Mouse (Mus musculus) heart, embryonic 10.5 days (tissue): ENCODE measurements at regions not wholly inside any gene's neighbourhood (a gene's known extent, or its start where the extent isn't known, plus 50 kb on each side); places are given as distances from the start of the nearest gene placed in this dataset.

Experiments used
- DNase-seq: peaks from one replicate; pipeline ENCODE4 v3.0.0-alpha.2; 2017; ENCODE audit warnings: low spot score
- H3K27ac ChIP-seq: fragments of 300-500 bp; sonication (generic); 2 replicates; pipeline ENCODE4 v1.5.1; 2016; ENCODE audit warnings: mild to moderate bottlenecking
- H3K27me3 ChIP-seq: fragments of 300-500 bp; sonication (generic); 2 replicates; pipeline ENCODE4 v1.6.1; 2016; ENCODE audit warnings: mild to moderate bottlenecking; ENCODE audit not compliant: poor library complexity, insufficient read depth, severe bottlenecking
- H3K36me3 ChIP-seq: fragments of 300-500 bp; sonication (generic); 2 replicates; pipeline ENCODE4 v1.6.1; 2016; ENCODE audit warnings: mild to moderate bottlenecking, moderate library complexity
- H3K4me1 ChIP-seq: fragments of 300-500 bp; sonication (generic); 2 replicates; pipeline ENCODE4 v1.6.1; 2016; ENCODE audit warnings: mild to moderate bottlenecking
- H3K4me3 ChIP-seq: fragments of 300-500 bp; sonication (generic); 2 replicates; pipeline ENCODE4 v1.5.1; 2016; ENCODE audit warnings: mild to moderate bottlenecking, moderate library complexity
- H3K9me3 ChIP-seq: fragments of 300-500 bp; sonication (generic); 2 replicates; pipeline ENCODE4 v1.6.1; 2016; ENCODE audit warnings: mild to moderate bottlenecking, moderate library complexity
- WGBS: fragments of 180-500 bp; shearing (Covaris S2); methylation state at CpG from one replicate; pipeline ENCODE4 v1.1.7; 2016; 5-methylcytosine and 5-hydroxymethylcytosine counted together

- no peak for DNase-seq
- Histone ChIP-seq H3K27me3 (no peaks in the 10 kb centered on the region), H3K4me3 (no peak overlapping the region), H3K36me3 (no peaks in the 10 kb centered on the region), H3K4me1 (no peaks in the 10 kb centered on the region), H3K9me3 (no peaks in the 10 kb centered on the region), H3K27ac (no peak overlapping the region)
- 81% methylated on average over 5 of the region's 5 CpGs for WGBS
These were observed 127.8 kb upstream of the Peli2 start for GRCm38 (mm10) chr14:47992851-47993250.

DNA sequence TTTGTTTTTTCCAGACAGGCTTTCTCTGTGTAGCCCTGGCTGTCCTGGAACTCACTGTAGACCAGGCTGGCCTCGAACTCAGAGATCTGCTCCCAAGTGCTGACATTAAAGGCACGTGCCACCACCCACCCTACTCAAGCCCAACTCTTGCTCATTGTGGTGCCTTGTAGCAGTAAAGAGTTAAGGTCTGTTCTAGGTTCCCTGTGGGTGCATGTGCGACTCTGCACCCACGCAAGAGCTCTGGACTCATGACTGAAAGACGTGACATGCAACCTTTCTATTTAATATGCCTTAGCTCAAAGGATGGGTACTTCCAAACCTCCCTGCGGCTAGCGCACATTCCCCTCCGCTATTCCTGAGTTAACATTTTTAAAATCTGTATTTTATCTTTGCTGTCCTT is 121.7 kb upstream of the Peli2 start:
- H3K27me3 ChIP-seq = no peaks in the 10 kb centered on the region
- no peak for DNase-seq
- no peaks in the 10 kb centered on the region for H3K36me3 ChIP-seq
- no peaks in the 10 kb centered on the region for H3K9me3 ChIP-seq
- H3K4me3 ChIP-seq = no peak overlapping the region
- WGBS = 89% methylated on average over 8 of the region's 8 CpGs
- H3K4me1 ChIP-seq = no peaks in the 10 kb centered on the region
- no peak overlapping the region for H3K27ac ChIP-seq

- 77% methylated on average over 6 of the region's 6 CpGs for WGBS
- no peak overlapping the region for H3K27ac ChIP-seq
- H3K36me3 ChIP-seq = no peaks in the 10 kb centered on the region
- H3K4me1 ChIP-seq = no peaks in the 10 kb centered on the region
- H3K27me3 ChIP-seq = no peaks in the 10 kb centered on the region
- no peaks in the 10 kb centered on the region for H3K9me3 ChIP-seq
- no peak overlapping the region for H3K4me3 ChIP-seq
- no peak for DNase-seq
These were observed 115.3 kb upstream of the Peli2 start for GRCm38 (mm10) chr14:48005092-48005928.

- H3K36me3 ChIP-seq = no peaks in the 10 kb centered on the region
- H3K9me3 ChIP-seq = no peaks in the 10 kb centered on the region
- H3K4me3 ChIP-seq = no peak overlapping the region
- H3K4me1 ChIP-seq = no peaks in the 10 kb centered on the region
- no peak for DNase-seq
- H3K27me3 ChIP-seq = no peaks in the 10 kb centered on the region
- 88% methylated on average over 1 of the region's 1 CpGs for WGBS
- no peak overlapping the region for H3K27ac ChIP-seq
These were observed 114.7 kb upstream of the Peli2 start for GRCm38 (mm10) chr14:48005929-48006309.

DNA sequence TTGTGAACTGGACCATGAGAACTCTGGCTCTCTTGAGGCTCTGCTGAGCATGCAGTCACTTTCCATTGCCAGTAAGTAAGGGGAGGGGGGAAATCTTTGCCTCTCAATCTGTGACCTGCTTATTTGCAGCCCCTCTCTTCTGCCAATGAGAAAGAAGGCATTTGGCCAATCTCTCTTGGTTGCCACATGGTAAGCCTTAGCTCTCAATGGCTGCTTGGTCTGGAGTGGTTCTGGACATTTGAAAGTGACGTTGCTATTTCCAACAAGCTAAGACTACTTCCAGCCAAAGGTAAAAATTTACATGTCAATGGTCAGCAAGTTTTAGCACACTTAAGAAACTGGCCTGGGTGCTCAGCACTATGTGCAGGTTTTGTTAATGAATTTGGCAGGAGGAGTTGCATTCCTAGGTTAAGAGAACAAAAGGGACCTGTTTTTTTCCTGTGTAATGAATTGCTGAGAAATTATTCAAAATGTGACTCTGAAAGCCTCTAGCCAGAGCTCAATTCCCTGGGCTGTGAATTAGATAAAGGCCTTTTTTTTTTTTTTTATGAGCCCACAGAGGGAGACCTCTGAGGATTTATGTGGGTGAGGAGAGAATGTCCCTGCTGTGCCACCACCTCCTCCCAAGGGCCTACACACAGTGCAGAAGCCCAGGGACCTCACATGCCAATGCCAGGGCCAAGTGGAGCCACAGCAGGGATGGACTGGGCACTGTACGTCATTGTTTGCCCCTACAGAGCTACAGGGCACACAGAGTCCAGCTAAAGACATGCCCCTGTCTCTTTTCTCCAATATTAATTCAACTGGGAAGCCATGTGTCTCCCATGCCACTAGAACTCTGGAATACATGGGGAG is 108.0 kb upstream of the Peli2 start:
- WGBS = 73% methylated on average over 2 of the region's 2 CpGs
- H3K4me3 ChIP-seq = no peak overlapping the region
- no peak overlapping the region for H3K27ac ChIP-seq
- H3K4me1 ChIP-seq = no peaks in the 10 kb centered on the region
- H3K36me3 ChIP-seq = no peaks in the 10 kb centered on the region
- no peak for DNase-seq
- no peaks in the 10 kb centered on the region for H3K27me3 ChIP-seq
- peaks cover 3% of the 10 kb centered on the region; the same call in 1 of the 2 replicates for H3K9me3 ChIP-seq

- Histone ChIP-seq H3K4me1 (no peaks in the 10 kb centered on the region), H3K36me3 (no peaks in the 10 kb centered on the region), H3K4me3 (no peak overlapping the region), H3K9me3 (peaks cover 3% of the 10 kb centered on the region; the same call in 1 of the 2 replicates), H3K27me3 (no peaks in the 10 kb centered on the region), H3K27ac (no peak overlapping the region)
- no peak for DNase-seq
- 64% methylated on average over 1 of the region's 1 CpGs for WGBS
These were observed 107.2 kb upstream of the Peli2 start for GRCm38 (mm10) chr14:48013431-48013830.

GRCm38 (mm10) chr14:48014776-48015175 is 105.8 kb upstream of the Peli2 start:
- WGBS = 86% methylated on average over 2 of the region's 2 CpGs
- H3K27ac ChIP-seq = no peak overlapping the region
- no peaks in the 10 kb centered on the region for H3K4me1 ChIP-seq
- peaks cover 3% of the 10 kb centered on the region; the same call in 1 of the 2 replicates for H3K9me3 ChIP-seq
- DNase-seq = no peak
- H3K36me3 ChIP-seq = no peaks in the 10 kb centered on the region
- no peak overlapping the region for H3K4me3 ChIP-seq
- no peaks in the 10 kb centered on the region for H3K27me3 ChIP-seq

- H3K27ac ChIP-seq = no peak overlapping the region
- H3K27me3 ChIP-seq = no peaks in the 10 kb centered on the region
- H3K9me3 ChIP-seq = no peaks in the 10 kb centered on the region
- 71% methylated on average over 6 of the region's 6 CpGs for WGBS
- no peak for DNase-seq
- H3K4me3 ChIP-seq = no peak overlapping the region
- H3K4me1 ChIP-seq = no peaks in the 10 kb centered on the region
- H3K36me3 ChIP-seq = no peaks in the 10 kb centered on the region
These were observed 102.7 kb upstream of the Peli2 start for GRCm38 (mm10) chr14:48017971-48018370.

DNA sequence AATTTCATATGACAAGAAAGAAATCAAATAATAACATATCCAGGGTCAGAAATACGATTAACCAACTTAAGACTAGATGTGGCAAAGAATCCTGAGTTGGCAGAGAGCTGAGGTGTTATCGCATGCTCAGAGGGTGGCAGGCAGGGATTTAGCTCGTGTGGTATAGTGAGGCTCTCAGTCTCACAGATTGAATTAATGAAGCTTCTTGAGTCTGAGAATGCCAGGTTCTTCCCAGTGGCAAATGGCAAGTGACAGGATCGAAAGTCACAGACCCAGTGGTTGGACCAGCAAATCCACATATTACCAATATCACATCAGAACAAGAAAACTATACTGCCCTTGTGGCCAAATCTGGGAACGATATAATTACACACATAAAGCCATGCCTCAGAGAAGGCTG is 101.3 kb upstream of the Peli2 start:
- Histone ChIP-seq H3K27me3 (no peaks in the 10 kb centered on the region), H3K27ac (no peak overlapping the region), H3K4me1 (no peaks in the 10 kb centered on the region), H3K36me3 (no peaks in the 10 kb centered on the region), H3K4me3 (no peak overlapping the region), H3K9me3 (no peaks in the 10 kb centered on the region)
- 74% methylated on average over 5 of the region's 5 CpGs for WGBS
- no peak for DNase-seq

GRCm38 (mm10) chr14:48022271-48022670 is 98.4 kb upstream of the Peli2 start:
- no peaks in the 10 kb centered on the region for H3K27me3 ChIP-seq
- H3K4me1 ChIP-seq = no peaks in the 10 kb centered on the region
- DNase-seq = no peak
- H3K9me3 ChIP-seq = no peaks in the 10 kb centered on the region
- H3K27ac ChIP-seq = no peak overlapping the region
- H3K4me3 ChIP-seq = no peak overlapping the region
- H3K36me3 ChIP-seq = no peaks in the 10 kb centered on the region
- 78% methylated on average over 4 of the region's 4 CpGs for WGBS

DNA sequence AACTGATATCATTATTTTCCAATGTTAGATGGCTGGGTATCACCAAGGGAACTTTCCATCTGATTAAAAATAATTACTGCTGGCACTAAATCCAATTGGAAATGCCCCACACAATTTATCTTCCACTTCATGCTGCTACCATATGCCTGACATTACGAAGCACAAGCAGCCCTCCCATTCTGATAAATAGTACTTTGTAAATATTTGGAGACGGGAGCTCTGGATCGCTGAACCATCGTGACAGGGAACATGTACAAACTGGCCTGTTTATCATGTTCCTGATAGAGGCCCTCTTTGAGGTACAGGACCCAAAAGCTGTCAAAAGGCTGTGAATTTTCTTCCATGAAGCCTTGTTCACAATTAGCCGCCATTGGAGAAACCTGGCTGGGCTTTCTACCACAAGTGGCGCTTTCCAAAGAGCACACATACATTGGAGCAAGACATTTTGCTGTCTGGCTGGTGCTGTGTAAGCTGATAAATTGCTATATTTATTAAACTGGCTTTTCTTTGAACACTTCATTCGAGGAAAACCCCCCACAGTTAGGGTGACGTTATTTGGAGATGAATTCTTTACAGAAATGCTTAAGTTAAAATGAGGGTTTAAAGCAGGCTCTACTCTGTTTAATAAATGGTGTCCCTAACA is 96.5 kb upstream of the Peli2 start:
- H3K27ac ChIP-seq = no peak overlapping the region
- no peaks in the 10 kb centered on the region for H3K4me1 ChIP-seq
- no peaks in the 10 kb centered on the region for H3K9me3 ChIP-seq
- H3K27me3 ChIP-seq = no peaks in the 10 kb centered on the region
- no peaks in the 10 kb centered on the region for H3K36me3 ChIP-seq
- no peak for DNase-seq
- H3K4me3 ChIP-seq = no peak overlapping the region
- WGBS = 77% methylated on average over 8 of the region's 8 CpGs

DNA sequence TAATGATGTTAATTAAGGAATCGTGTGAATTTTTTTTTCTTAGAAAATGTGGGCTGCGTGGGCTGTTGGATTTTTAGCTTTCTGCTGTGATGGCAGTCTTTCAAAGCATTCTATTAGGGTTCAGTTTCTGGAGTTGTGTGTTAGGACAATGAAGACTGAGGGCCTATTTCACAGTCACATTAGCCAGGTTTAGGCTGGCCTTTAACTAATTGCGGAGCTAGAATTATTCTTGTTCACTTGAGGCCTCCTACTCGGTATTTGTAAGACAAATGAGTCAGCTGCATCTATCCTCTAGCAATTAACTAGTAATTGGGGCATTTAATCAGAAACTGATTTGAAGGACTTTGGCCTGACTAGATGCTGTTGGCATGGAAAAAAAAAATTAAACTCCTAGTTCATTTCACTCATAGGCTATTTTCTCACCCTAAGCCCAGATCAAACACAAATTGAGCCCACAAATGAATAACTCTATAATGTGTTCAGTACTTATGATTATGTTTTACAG is 81.3 kb upstream of the Peli2 start:
- Histone ChIP-seq H3K27me3 (no peaks in the 10 kb centered on the region), H3K9me3 (no peaks in the 10 kb centered on the region), H3K4me3 (no peak overlapping the region), H3K27ac (no peak overlapping the region), H3K36me3 (no peaks in the 10 kb centered on the region), H3K4me1 (no peaks in the 10 kb centered on the region)
- WGBS = 83% methylated on average over 4 of the region's 4 CpGs
- no peak for DNase-seq

- 85% methylated on average over 9 of the region's 9 CpGs for WGBS
- H3K4me1 ChIP-seq = no peaks in the 10 kb centered on the region
- H3K36me3 ChIP-seq = no peaks in the 10 kb centered on the region
- no peak overlapping the region for H3K4me3 ChIP-seq
- no peaks in the 10 kb centered on the region for H3K9me3 ChIP-seq
- no peak for DNase-seq
- H3K27ac ChIP-seq = no peak overlapping the region
- no peaks in the 10 kb centered on the region for H3K27me3 ChIP-seq
These were observed 74.5 kb upstream of the Peli2 start for GRCm38 (mm10) chr14:48046094-48046493.
